Mouse (Mus musculus) stomach, postnatal 0 days (tissue): ENCODE results near the gene Dbndd2. TPM values are rescaled to one million over a fixed set of nuclear protein-coding genes. Genes with fewer than 3 reads are reported as not detected.

Source experiments
- ATAC-seq: fragments of 200-750 bp; cut with Nextera tagmentation; 2 replicates; pipeline ENCODE4 v1.8.0; 2017; ENCODE audit not compliant: low FRiP score, low TSS enrichment
- DNase-seq: peaks from one replicate; pipeline ENCODE4 v3.0.0-alpha.2; 2016; ENCODE audit warnings: low spot score
- H3K27ac ChIP-seq: fragments of 300-500 bp; sonication (generic); replicated peaks from 2 replicates; pipeline ENCODE4 v1.5.1; 2014; ENCODE audit warnings: mild to moderate bottlenecking, control low read depth
- H3K27me3 ChIP-seq: fragments of 300-500 bp; sonication (generic); 2 replicates; pipeline ENCODE4 v1.6.1; 2014; ENCODE audit warnings: low read length; ENCODE audit not compliant: control insufficient read depth, insufficient read depth
- H3K36me3 ChIP-seq: fragments of 300-500 bp; sonication (generic); 2 replicates; pipeline ENCODE4 v1.6.1; 2014; ENCODE audit warnings: low read length, mixed read lengths; ENCODE audit not compliant: control insufficient read depth, insufficient read depth
- H3K4me1 ChIP-seq: fragments of 300-500 bp; sonication (generic); replicated peaks from 2 replicates; pipeline ENCODE4 v1.6.1; 2014; ENCODE audit warnings: antibody characterized with exemption; ENCODE audit not compliant: control insufficient read depth, insufficient read depth
- H3K4me2 ChIP-seq: fragments of 300-500 bp; sonication (generic); replicated peaks from 2 replicates; pipeline ENCODE4 v1.6.1; 2014; ENCODE audit warnings: low read depth, mild to moderate bottlenecking, control low read depth, moderate library complexity
- H3K4me3 ChIP-seq: fragments of 300-500 bp; sonication (generic); 2 replicates; pipeline ENCODE4 v1.5.1; 2014; ENCODE audit warnings: low read depth, low read length, control low read depth
- H3K9ac ChIP-seq: fragments of 300-500 bp; sonication (generic); 2 replicates; pipeline ENCODE4 v1.6.1; 2014; ENCODE audit warnings: mild to moderate bottlenecking, low read length, control low read depth, mixed read lengths
- H3K9me3 ChIP-seq: fragments of 300-500 bp; sonication (generic); 2 replicates; pipeline ENCODE4 v1.6.1; 2016; ENCODE audit warnings: low read length; ENCODE audit not compliant: control insufficient read depth
- CTCF ChIP-seq: IDR thresholded peaks from 2 replicates; pipeline ENCODE4 v1.5.1; 2016; ENCODE audit warnings: antibody characterized with exemption, low read depth, mild to moderate bottlenecking, moderate library complexity
- EP300 ChIP-seq: optimal IDR thresholded peaks from 2 replicates; pipeline ENCODE3; 2016; ENCODE audit warnings: antibody characterized with exemption
- WGBS: fragments of 180-500 bp; shearing (Covaris S2); extraction: QIAGEN DNeasy Blood & Tissue Kit; methylation state at CpG from one replicate; pipeline ENCODE4 v1.1.7; 2014; 5-methylcytosine and 5-hydroxymethylcytosine counted together
- polyA plus RNA-seq: library from polyadenylated mRNA; unstranded; fragments of >200 nt; fragmentation: Nextera tagmentation; extraction: Ambion mirVana; gene quantifications from 2 replicates; pipeline ENCODE4 v1.2.1, GENCODE M21; 2015

Dbndd2 gene
- polyA plus RNA-seq, 1 experiment from 2014 or later = 27.8 TPM

GRCm38 (mm10) chr2:164452000-164452676 is 33.8 kb upstream of the Dbndd2 start:
- H3K27ac ChIP-seq = no peak overlapping the region
- no peak for ATAC-seq
- H3K27me3 ChIP-seq = no peaks in the 10 kb centered on the region
- TF ChIP-seq EP300 (no peak), CTCF (no peak)
- 49% methylated on average over 12 of the region's 13 CpGs for WGBS
- H3K4me3 ChIP-seq = no peak overlapping the region
- peaks cover 15% of the 10 kb centered on the region for H3K4me1 ChIP-seq
- H3K9ac ChIP-seq = no peak overlapping the region
- H3K9me3 ChIP-seq = no peaks in the 10 kb centered on the region
- no peak for DNase-seq
- no peak overlapping the region for H3K4me2 ChIP-seq
- H3K36me3 ChIP-seq = no peaks in the 10 kb centered on the region

- Histone ChIP-seq H3K9me3 (no peaks in the 10 kb centered on the region), H3K4me3 (no peak overlapping the region), H3K27ac (no peak overlapping the region), H3K4me1 (peaks cover 15% of the 10 kb centered on the region), H3K9ac (no peak overlapping the region), H3K36me3 (no peaks in the 10 kb centered on the region), H3K4me2 (no peak overlapping the region), H3K27me3 (no peaks in the 10 kb centered on the region)
- 47% methylated on average over 14 of the region's 14 CpGs for WGBS
- ATAC-seq (no peak), DNase-seq (no peak)
- TF ChIP-seq EP300 = no peak
These were observed 32.7 kb upstream of the Dbndd2 start for GRCm38 (mm10) chr2:164453047-164453757.

- no peaks in the 10 kb centered on the region for H3K9me3 ChIP-seq
- H3K27me3 ChIP-seq = no peaks in the 10 kb centered on the region
- no peak overlapping the region; the same call in 1 of the 2 replicates for H3K27ac ChIP-seq
- DNase-seq (no peak), ATAC-seq (no peak)
- peaks cover 15% of the 10 kb centered on the region for H3K4me1 ChIP-seq
- TF ChIP-seq CTCF (no peak), EP300 (no peak)
- H3K9ac ChIP-seq = no peak overlapping the region
- H3K36me3 ChIP-seq = no peaks in the 10 kb centered on the region
- H3K4me2 ChIP-seq = no peak overlapping the region
- 67% methylated on average over 7 of the region's 7 CpGs for WGBS
- H3K4me3 ChIP-seq = no peak overlapping the region
These were observed 31.9 kb upstream of the Dbndd2 start for GRCm38 (mm10) chr2:164453887-164454500.

GRCm38 (mm10) chr2:164454846-164455245 is 31.1 kb upstream of the Dbndd2 start:
- peak; percentile 30 for ATAC-seq
- Histone ChIP-seq H3K9ac (no peak overlapping the region), H3K4me3 (no peak overlapping the region), H3K9me3 (no peaks in the 10 kb centered on the region), H3K27me3 (no peaks in the 10 kb centered on the region), H3K4me1 (peaks cover 15% of the 10 kb centered on the region), H3K27ac (peak overlapping the region; percentile 92), H3K36me3 (no peaks in the 10 kb centered on the region), H3K4me2 (no peak overlapping the region; the same call in 1 of the 2 replicates)
- 29% methylated on average over 10 of the region's 10 CpGs for WGBS
- TF ChIP-seq EP300 (no peak), CTCF (no peak)
- peak; percentile 77 for DNase-seq

GRCm38 (mm10) chr2:164455421-164456190 is 30.3 kb upstream of the Dbndd2 start:
- Histone ChIP-seq H3K4me1 (peaks cover 15% of the 10 kb centered on the region), H3K9ac (no peak overlapping the region), H3K27ac (peak overlapping the region; percentile 92), H3K27me3 (no peaks in the 10 kb centered on the region), H3K4me3 (no peak overlapping the region), H3K36me3 (no peaks in the 10 kb centered on the region), H3K4me2 (no peak overlapping the region), H3K9me3 (no peaks in the 10 kb centered on the region)
- ATAC-seq = no peak
- no peak for TF ChIP-seq EP300
- TF ChIP-seq CTCF = no peak
- peak; percentile 15 for DNase-seq
- 49% methylated on average over 6 of the region's 6 CpGs for WGBS
